Mouse (Mus musculus) spleen, postnatal 4 days (tissue): ENCODE data around the gene Patz1.

ENCODE experiments used
- DNase-seq, 2 experiments: peaks; one replicate each; pipeline ENCODE4 v3.0.0; 2022; ENCODE audit warnings: low spot score in 2 of 2

The Patz1 gene

GRCm38 (mm10) chr11:3352990-3353585 is 64.4 kb downstream of the Patz1 start:
- no peak for DNase-seq
